Mouse (Mus musculus) left cerebral cortex, adult 11 months (tissue): ENCODE measurements around the gene Adam20.
"Not testable (repeated sequence)": the region's sequence is repeated elsewhere in the genome, so short reads cannot be mapped to it uniquely, and the experiment has no call there.

Source experiments
- DNase-seq: peaks from one replicate; pipeline ENCODE4 v3.0.0; 2022; ENCODE audit warnings: low spot score

Gene Adam20

DNA sequence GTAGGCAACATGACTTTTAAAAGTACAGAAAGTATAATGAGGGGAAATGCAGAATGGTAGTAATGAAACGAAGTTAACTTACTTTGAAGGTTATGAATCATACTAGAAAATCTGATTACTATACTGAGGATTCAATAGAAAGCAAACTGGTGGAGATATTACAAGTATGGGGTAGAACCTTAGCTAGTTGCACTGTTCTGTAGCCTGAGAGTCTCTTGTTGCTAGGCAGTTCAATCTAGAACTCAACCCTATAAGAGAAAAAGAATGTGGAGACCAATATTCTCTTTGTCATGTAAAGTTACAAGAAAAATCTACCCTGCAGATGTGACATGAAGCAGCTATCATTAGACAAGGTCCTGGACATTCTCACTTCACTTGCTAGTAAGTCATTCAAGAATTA, at the start of gene Adam20:
Gene Adam20, plus strand, starts transcription at position 301 of the 400 bp plus-strand sequence.
- not testable (repeated sequence) for DNase-seq

DNA sequence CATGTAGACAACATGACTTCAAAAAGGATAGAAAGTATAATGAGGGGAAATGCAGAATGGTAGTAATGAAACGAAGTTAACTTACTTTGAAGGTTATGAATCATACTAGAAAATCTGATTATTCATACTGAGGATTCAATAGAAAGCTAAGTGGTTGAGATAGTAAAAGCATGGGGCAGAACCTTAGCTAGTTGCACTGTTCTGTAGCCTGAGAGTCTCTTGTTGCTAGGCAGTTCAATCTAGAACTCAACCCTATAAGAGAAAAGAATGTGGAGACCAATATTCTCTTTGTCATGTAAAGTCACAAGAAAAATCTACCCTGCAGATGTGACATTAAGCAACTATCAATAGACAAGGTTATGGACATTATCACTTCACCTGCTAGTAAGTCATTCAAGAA, 41.2 kb upstream of the Adam20 start, which contains the start of gene Adam25:
Gene Adam25, plus strand, starts transcription at position 301 of the 400 bp plus-strand sequence.
- DNase-seq = not testable (repeated sequence)

DNA sequence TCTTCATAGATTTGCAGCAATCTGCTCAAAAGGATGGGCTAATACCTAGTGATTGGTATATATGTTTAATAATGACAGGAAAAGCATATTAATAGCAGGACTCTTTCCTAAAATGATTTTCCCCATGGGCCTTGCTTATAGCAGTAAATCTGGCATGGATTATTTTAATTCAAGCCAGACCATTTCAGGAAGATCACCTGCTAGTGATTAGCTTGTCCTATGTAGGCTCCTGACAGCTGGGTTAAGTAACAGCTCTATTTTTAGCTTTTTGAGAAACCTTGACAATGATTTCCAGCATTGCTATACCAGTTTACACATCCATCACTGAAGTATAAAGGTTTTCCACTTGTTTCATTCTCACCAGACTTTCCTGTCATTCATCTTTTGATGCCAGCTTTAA, 9.8 kb upstream of the Adam20 start:
- DNase-seq = no peak

DNA sequence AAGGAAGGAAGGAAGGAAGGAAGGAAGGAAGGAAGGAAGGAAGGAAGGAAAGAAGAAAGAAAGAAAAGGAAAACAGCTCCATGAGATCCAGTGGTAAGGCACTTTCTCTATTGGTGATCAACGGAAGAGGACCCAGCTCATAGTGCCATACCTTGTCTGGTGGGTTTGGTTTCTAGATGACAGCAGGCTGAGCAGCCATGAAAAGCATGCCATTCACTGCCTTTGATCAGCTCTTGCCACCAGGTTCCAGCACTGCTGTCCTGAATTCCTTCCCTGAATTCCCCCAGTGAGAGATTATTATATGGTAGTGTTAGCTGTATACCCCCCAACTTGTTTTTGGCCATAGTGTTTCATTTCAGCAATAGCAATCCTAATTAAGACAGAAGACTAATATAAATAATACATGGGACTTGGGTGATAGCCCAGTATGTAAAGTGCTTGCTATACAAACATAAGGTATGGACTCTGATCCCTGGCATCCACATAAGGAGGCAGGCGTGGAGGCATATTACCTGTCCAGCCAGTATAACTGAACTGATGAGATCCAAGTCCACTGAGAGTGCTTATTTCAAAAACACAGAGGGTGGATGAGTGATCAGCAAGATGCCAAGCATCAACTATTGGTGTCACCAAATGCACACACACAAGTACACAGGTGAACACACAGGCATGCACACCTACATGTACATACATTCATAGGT, 10.5 kb downstream of the Adam20 start:
- DNase-seq = no peak
